Mouse (Mus musculus) layer of hippocampus, adult 18-20 months (tissue): ENCODE measurements around the gene Cyp2d10. TPM values are rescaled to one million over a fixed set of nuclear protein-coding genes. Genes with fewer than 3 reads are reported as not detected.
"Not testable (repeated sequence)": the region's sequence is repeated elsewhere in the genome, so short reads cannot be mapped to it uniquely, and the experiment has no call there.

Source experiments
- DNase-seq, 2 experiments: peaks; one replicate each; pipeline ENCODE4 v3.0.0; 2022; ENCODE audit warnings: low spot score in 2 of 2
- long read RNA-seq: library from polyadenylated mRNA; stranded (forward); transcript quantifications from one replicate; pipeline ENCODE4 v2.0.0, GENCODE M21; 2021
- total RNA-seq, 2 experiments: library from RNA; stranded (reverse); gene quantifications; 2 replicates each; pipeline ENCODE4 v1.2.3; 2021

The Cyp2d10 gene
- total RNA-seq = under 1 TPM in 1 of 2 experiments, not detected in 1; 0.81 TPM
- long read RNA-seq = 0 reads

DNA sequence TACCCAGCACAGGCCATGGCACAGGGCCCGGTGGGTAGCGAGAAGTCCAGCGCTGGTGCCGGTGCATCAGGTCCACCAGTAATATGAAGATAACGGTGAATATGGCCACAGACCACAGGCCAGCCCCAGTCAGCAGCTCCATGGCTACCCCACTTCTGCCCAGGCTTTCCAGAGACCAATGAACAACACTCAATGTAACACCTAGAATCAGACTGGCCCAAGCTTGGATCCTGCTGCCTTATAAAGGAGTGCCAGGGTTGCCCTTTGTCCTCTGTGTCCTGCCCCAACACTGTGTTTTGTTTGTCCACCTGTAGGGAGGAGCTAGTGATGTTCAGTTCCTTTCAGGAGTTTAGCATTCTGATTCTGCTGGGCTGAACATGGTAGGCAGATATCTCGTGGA is at the start of gene Cyp2d10:
Cyp2d10 (minus strand) TSS at position 215 of the 400 bp plus-strand sequence.
- no peak for DNase-seq

- DNase-seq = not testable (repeated sequence)
Measured at GRCm38 (mm10) chr15:82456086-82456790, 49.2 kb upstream of the Cyp2d10 start.

DNA sequence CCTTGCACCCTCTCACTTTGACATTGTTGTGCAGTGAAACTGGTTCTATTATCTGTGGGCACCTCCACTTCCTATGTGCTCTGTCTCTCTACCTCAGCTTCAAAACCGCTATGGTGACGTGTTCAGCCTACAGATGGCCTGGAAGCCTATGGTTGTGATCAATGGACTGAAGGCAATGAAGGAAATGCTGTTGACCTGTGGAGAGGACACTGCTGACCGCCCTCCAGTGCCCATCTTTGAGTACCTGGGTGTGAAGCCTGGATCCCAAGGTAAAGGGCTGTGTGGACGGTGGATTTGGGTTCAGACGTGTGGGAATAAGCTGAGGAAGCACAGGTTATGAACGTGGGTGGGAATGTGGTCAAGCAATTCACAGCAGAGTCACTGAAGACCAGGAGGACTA is 46.5 kb upstream of the Cyp2d10 start:
- not testable (repeated sequence) for DNase-seq

DNA sequence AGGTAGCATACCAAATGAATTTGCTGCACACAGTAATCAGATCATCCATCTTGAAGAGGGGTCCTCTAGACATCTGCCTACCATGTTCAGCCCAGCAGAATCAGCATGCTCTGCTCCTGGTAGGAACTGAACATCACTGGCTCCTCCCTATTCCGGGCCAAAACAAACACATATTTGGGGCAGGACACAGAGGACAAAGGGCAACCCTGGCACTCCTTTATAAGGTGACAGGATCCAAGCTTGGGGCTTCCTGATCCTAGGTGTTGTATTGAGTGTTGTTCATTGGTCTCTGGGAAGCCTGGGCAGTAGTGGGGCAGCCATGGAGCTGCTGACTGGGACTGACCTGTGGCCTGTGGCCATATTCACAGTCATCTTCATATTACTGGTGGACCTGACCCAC is 45.1 kb upstream of the Cyp2d10 start:
- DNase-seq = not testable (repeated sequence)

- DNase-seq = not testable (repeated sequence)
Measured at GRCm38 (mm10) chr15:82450045-82450444, 43.0 kb upstream of the Cyp2d10 start.

GRCm38 (mm10) chr15:82445196-82445595 is 38.2 kb upstream of the Cyp2d10 start:
- DNase-seq = no peak

DNA sequence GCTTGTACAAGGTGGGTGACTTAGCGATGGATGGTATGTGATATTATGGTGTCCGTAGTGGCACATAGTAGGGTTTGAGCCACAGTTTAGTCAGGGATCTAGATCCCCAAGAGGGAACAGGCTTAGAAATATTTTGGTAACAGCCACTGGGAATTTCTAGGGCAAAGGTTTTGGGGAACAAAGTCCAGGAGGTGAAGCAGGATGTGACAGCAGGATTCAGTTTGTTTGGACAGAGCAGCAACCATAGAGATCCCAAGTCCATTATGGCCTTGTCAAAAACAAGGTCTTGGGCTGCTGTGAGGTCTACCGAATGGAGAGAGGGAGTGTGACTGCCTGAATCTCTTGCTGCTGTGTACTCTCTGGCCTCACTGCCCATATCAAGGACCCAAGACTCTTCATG is 36.7 kb upstream of the Cyp2d10 start:
- no peak for DNase-seq

DNA sequence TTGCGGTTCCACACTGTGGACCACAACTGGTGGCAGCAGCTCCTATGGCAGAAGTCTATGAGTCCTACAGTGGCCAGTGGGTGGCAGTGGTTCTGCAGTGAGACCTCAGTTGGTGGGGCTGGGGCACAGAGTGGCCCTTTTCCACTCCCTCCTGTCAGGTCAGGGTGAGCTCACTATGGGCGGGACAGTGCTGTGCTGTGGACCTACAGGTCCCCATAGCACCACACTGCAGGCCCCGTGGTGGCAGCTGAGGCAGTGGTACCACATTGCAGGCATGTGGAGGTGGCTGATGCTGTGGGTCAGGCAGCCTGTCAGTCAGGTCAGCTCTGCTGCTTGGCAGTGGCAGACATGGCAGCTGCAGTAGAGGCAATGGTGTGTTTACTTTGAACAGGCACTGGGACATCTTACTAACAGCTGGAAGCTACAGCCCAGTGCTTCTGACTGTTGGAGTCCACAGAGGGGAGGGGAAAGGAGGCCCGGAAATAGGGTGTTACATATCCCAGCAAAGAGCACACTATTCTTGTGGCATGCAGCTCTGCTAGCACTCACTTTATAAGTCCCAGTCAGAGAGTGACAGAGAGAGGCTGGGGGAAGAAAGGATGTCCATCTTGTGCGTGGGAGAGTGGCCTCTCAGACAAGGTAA is 31.1 kb upstream of the Cyp2d10 start:
- no peak for DNase-seq

- no peak for DNase-seq
Measured at GRCm38 (mm10) chr15:82435606-82436005, 28.6 kb upstream of the Cyp2d10 start.

DNA sequence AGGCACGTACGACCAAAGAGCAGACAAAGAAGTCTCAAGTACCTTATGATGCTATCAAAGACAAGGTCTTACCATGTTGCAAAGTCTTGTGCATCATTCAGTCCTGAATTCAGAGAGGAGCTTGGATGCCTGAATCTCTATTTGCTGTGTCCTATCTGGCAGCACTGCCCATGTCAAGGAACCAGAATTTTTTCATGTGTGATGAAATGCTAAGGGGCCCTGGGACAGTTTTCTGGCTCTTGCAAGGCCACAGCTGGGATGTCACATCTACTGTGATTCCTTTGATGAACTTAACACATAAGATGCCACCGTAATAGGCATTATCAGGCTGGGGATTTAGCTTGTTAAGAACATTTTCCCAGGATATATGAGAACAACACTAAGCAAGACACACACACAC is 28.0 kb upstream of the Cyp2d10 start:
- DNase-seq = no peak

- DNase-seq = no peak
Measured at GRCm38 (mm10) chr15:82434541-82434940, 27.5 kb upstream of the Cyp2d10 start.

DNA sequence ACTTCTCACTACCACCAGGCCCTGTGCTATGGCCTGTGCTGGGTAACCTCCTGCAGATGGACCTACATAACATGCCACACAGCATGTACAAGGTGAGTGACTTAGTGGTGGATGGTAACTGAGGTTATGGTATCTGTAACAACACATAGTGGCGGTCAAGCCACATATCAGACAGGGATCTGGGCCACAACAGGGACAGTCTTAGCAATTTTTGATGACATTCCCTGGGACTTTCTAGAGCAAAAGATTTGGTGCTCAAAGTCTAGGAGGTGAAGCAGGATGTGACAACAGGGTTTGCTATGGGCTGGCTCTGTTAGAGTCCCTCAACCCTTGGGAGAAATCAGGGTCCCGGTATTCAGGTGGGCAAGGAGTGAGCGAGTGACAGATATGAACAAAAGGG is 26.6 kb upstream of the Cyp2d10 start:
- no peak for DNase-seq

GRCm38 (mm10) chr15:82433137-82433536 is 26.1 kb upstream of the Cyp2d10 start, which contains the start of gene Cyp2d9:
Gene Cyp2d9, plus strand, starts transcription at chr15:82433437.
- DNase-seq = no peak

DNA sequence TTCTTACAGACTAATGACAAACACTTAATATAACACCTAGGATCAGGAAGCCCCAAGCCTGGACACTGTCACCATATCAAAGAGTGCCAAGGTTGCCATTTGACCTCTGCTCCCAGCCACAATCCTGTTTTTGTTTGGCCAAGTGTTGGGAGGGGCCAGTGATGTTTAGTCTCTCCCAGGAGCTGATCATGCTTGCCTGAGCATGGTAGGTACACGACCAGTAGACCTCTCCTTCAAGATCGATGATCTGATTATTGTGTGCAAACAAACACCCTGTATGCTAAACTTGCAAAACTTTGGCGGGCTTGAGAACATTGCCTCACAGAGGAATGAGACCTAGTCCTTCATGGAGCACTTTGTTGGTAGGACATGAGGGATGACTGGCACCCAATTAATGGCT is 16.5 kb upstream of the Cyp2d10 start:
- no peak for DNase-seq

DNA sequence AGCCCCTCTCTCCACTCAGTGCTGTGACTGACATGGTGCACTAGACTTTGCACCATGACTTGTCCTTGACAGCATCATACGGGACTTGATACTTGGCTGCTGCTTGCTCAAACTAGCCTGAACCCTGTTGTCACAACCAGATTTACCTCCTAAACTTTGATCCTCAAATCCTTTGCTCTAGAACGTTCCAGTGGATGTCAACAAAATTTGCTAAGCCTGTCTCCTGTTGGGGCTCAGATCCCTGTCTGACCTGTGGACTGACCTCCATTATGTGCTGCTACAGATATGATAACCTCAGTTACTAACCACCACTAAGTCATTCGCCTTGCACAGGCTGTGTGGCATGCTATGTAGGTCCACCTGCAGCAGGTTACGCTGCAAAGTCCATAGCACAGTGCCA is 15.9 kb upstream of the Cyp2d10 start:
- no peak for DNase-seq

- no peak for DNase-seq
Measured at GRCm38 (mm10) chr15:82418616-82419015, 11.6 kb upstream of the Cyp2d10 start.

GRCm38 (mm10) chr15:82416797-82417789 is 10.1 kb upstream of the Cyp2d10 start:
- DNase-seq = peak; percentile 75 to 92

- DNase-seq = no peak
Measured at GRCm38 (mm10) chr15:82407536-82407935, 541 bp upstream of the Cyp2d10 start.

DNA sequence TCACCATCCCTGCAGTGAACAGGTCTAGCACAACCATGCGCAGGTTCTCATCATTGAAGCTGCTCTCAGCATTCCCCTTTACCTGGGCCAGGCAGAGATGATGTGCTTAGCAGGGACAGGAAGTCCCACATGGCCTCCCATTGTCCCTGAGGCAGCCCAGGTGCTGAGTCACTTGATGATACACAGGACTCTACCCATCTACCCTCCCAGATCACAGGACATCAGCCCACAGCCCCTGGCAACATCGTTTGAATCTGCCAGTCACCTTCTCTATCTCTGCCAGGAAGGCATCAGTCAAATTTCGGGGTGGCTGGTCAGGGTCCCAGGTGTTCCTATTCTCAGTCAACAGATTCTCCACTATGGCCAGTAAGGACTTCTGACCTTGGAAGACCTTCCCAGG is 2.8 kb downstream of the Cyp2d10 start:
- DNase-seq = no peak

DNA sequence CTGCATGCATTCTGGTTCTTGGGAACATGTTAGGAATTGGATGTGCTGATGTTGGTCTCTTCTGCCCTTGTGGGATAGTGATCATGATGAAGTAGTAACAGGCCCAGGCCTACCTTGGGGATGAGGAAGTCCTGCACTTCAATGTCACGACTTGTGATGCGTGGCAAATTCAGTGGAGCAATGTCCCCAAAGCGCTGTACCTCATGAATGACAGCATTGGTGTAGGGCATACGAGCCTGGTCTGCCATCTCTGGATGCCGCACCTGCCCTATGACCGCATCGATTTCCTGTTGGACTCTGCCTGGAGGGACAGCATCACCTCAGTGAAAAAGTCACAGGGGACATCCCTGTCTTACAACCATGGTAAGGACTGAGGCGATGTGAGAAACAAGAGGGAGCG is 3.4 kb downstream of the Cyp2d10 start:
- DNase-seq = no peak

- DNase-seq = no peak
Measured at GRCm38 (mm10) chr15:82402741-82403140, 4.3 kb downstream of the Cyp2d10 start.

- no peak for DNase-seq
Measured at GRCm38 (mm10) chr15:82402106-82402505, 4.9 kb downstream of the Cyp2d10 start.
